In genomic region chr2:152399122-152399542, GRCm38 (mm10) we compare ENCODE assay signal across 8 mouse cellular contexts. TPM values are rescaled to one million over a fixed set of nuclear protein-coding genes. Genes with fewer than 3 reads are reported as not detected.
DNase-seq lines count a peak whose midpoint lies in the region; ATAC-seq and TF ChIP-seq lines count a peak whose summit lies in the region.

No protein-coding gene starts in this region.

- TF ChIP-seq CTCF in cerebellum, adult 2 months (IDR thresholded peaks at IDR 0.05; ENCODE audit: borderline replicate concordance, insufficient read depth, low read depth, low read length), result no peak
- no peak for TF ChIP-seq CTCF in stomach, postnatal 0 days (IDR thresholded peaks at IDR 0.05; ENCODE audit: low read depth)

- no peak for TF ChIP-seq EP300 in stomach, postnatal 0 days (optimal IDR thresholded peaks at IDR 0.05)

- ATAC-seq in limb, embryonic 15.5 days (ENCODE audit: insufficient number of reproducible peaks, low FRiP score, low TSS enrichment, low read depth), result no peak; the same call in 1 of the 2 replicates
- ATAC-seq in stomach, postnatal 0 days (ENCODE audit: low FRiP score, low TSS enrichment), result no peak
- no peak for ATAC-seq in frontal cortex, adult (ENCODE audit: low TSS enrichment)

- TF ChIP-seq POLR2A in cerebellum, adult 2 months (IDR thresholded peaks at IDR 0.05; ENCODE audit: borderline replicate concordance, insufficient read depth, low read length), result no peak

- peak overlapping the region; percentile 92 for H3K4me2 ChIP-seq in limb, embryonic 15.5 days
- H3K4me2 ChIP-seq in stomach, postnatal 0 days (replicated peaks; ENCODE audit: low read depth), result peak overlapping the region; percentile 88

- 0 out of 2 replicates have a peak, but pooled peaks cover 8% of the 10 kb centered on the region for H3K4me1 ChIP-seq in cerebellum, adult 2 months (ENCODE audit: control insufficient read depth, insufficient read depth, low read length)
- H3K4me1 ChIP-seq in limb, embryonic 15.5 days, result peaks cover 34% of the 10 kb centered on the region
- H3K4me1 ChIP-seq in stomach, postnatal 0 days (replicated peaks; ENCODE audit: control insufficient read depth, insufficient read depth), result no peaks in the 10 kb centered on the region

- no peak for DNase-seq in cerebellum, adult 2 months
- no peak for DNase-seq in cerebellum, adult 8-10 months
- peak; percentile 69 for DNase-seq in right cerebral cortex, postnatal 4 days
- no peak for DNase-seq in right cerebral cortex, postnatal 25 days
- no peak for DNase-seq in stomach, postnatal 0 days (ENCODE audit: low spot score)
- no peak for DNase-seq in gastrocnemius, postnatal 4 days (ENCODE audit: low spot score in 2 of 2)

- H3K36me3 ChIP-seq in limb, embryonic 15.5 days, result 0 out of 2 replicates have a peak, but pooled peaks cover 2% of the 10 kb centered on the region
- H3K36me3 ChIP-seq in stomach, postnatal 0 days (ENCODE audit: control insufficient read depth, insufficient read depth, low read length), result no peaks in the 10 kb centered on the region

- WGBS in cerebellum, adult 2 months, result 12% methylated on average over 13 of the region's 13 CpGs
- 0% methylated on average over 13 of the region's 13 CpGs for WGBS in limb, embryonic 15.5 days
- WGBS in stomach, postnatal 0 days, result 2% methylated on average over 13 of the region's 13 CpGs

- H3K9ac ChIP-seq in limb, embryonic 15.5 days, result peak overlapping the region; percentile 44
- peak overlapping the region; percentile 41 for H3K9ac ChIP-seq in stomach, postnatal 0 days (ENCODE audit: low read length)

- H3K9me3 ChIP-seq in limb, embryonic 15.5 days, result no peaks in the 10 kb centered on the region
- no peaks in the 10 kb centered on the region for H3K9me3 ChIP-seq in stomach, postnatal 0 days (ENCODE audit: control insufficient read depth, low read length)

- H3K27ac ChIP-seq in cerebellum, adult 2 months (ENCODE audit: insufficient read depth, low read length), result no peak overlapping the region
- peak overlapping the region; percentile 100 for H3K27ac ChIP-seq in limb, embryonic 15.5 days
- H3K27ac ChIP-seq in stomach, postnatal 0 days (replicated peaks), result peak overlapping the region; percentile 86

- H3K4me3 ChIP-seq in cerebellum, adult 2 months (replicated peaks; ENCODE audit: insufficient read depth, low read depth, low read length), result peak overlapping the region; percentile 67
- H3K4me3 ChIP-seq in limb, embryonic 15.5 days, result peak overlapping the region; percentile 84
- peak overlapping the region; percentile 82 for H3K4me3 ChIP-seq in stomach, postnatal 0 days (ENCODE audit: low read depth, low read length)

- no peaks in the 10 kb centered on the region for H3K27me3 ChIP-seq in cerebellum, adult 2 months (ENCODE audit: control insufficient read depth, insufficient read depth, low read length)
- no peaks in the 10 kb centered on the region for H3K27me3 ChIP-seq in limb, embryonic 15.5 days
- H3K27me3 ChIP-seq in stomach, postnatal 0 days (ENCODE audit: control insufficient read depth, insufficient read depth, low read length), result no peaks in the 10 kb centered on the region

RNA-seq across cellular contexts. Expression of gene Sox12, which starts 1.3 kb away (rescaled TPM):
- polyA plus RNA-seq in cerebellum, adult 2 months (2012; rRNA removed), result 11.1 and 12.1 TPM in 2 replicates
- polyA plus RNA-seq in limb, embryonic 15.5 days (2015; fragmentation: Nextera tagmentation; extraction: Ambion mirVana), result 5.2 and 6.6 TPM in 2 replicates
- 2.7 and 3.0 TPM in 2 replicates for polyA plus RNA-seq in stomach, postnatal 0 days (2015; fragmentation: Nextera tagmentation; extraction: Ambion mirVana)
- total RNA-seq in gastrocnemius, postnatal 4 days (2021), result 10 to 100 TPM; 17.6 TPM

RNA-seq across cellular contexts. Expression of gene Zcchc3, which starts 15.7 kb away (rescaled TPM):
- polyA plus RNA-seq in cerebellum, adult 2 months (2012; rRNA removed), result 10.7 and 11.9 TPM in 2 replicates
- polyA plus RNA-seq in limb, embryonic 15.5 days (2015; fragmentation: Nextera tagmentation; extraction: Ambion mirVana), result 28.5 and 35.0 TPM in 2 replicates
- polyA plus RNA-seq in stomach, postnatal 0 days (2015; fragmentation: Nextera tagmentation; extraction: Ambion mirVana), result 14.8 and 15.6 TPM in 2 replicates
- total RNA-seq in gastrocnemius, postnatal 4 days (2021), result 10 to 100 TPM; 12.3 to 13.6 TPM

RNA-seq across cellular contexts. Expression of gene 6820408C15Rik, which starts 16.3 kb away (rescaled TPM):
- polyA plus RNA-seq in cerebellum, adult 2 months (2012; rRNA removed), result 2.6 and 3.9 TPM in 2 replicates
- polyA plus RNA-seq in limb, embryonic 15.5 days (2015; fragmentation: Nextera tagmentation; extraction: Ambion mirVana), result 0.10 TPM in 1 of 2 replicates, not detected in the other
- 0.38 TPM in 2 replicates for polyA plus RNA-seq in stomach, postnatal 0 days (2015; fragmentation: Nextera tagmentation; extraction: Ambion mirVana)
- total RNA-seq in gastrocnemius, postnatal 4 days (2021), result under 1 TPM; 0.15 to 0.18 TPM

RNA-seq across cellular contexts. Expression of gene Nrsn2, which starts 22.7 kb away (rescaled TPM):
- polyA plus RNA-seq in cerebellum, adult 2 months (2012; rRNA removed), result 124 and 142 TPM in 2 replicates
- polyA plus RNA-seq in limb, embryonic 15.5 days (2015; fragmentation: Nextera tagmentation; extraction: Ambion mirVana), result 1.0 and 1.5 TPM in 2 replicates
- 1.1 and 1.5 TPM in 2 replicates for polyA plus RNA-seq in stomach, postnatal 0 days (2015; fragmentation: Nextera tagmentation; extraction: Ambion mirVana)
- under 1 TPM in 1 of 2 experiments, not detected in 1; 0.23 TPM for total RNA-seq in gastrocnemius, postnatal 4 days (2021)

RNA-seq across cellular contexts. Expression of gene Trib3, which starts 55.3 kb away (rescaled TPM):
- polyA plus RNA-seq in cerebellum, adult 2 months (2012; rRNA removed), result 1.1 TPM in 2 replicates
- 2.9 and 4.5 TPM in 2 replicates for polyA plus RNA-seq in limb, embryonic 15.5 days (2015; fragmentation: Nextera tagmentation; extraction: Ambion mirVana)
- polyA plus RNA-seq in stomach, postnatal 0 days (2015; fragmentation: Nextera tagmentation; extraction: Ambion mirVana), result 2.9 and 3.9 TPM in 2 replicates
- 1 to 10 TPM; 1.4 to 1.7 TPM for total RNA-seq in gastrocnemius, postnatal 4 days (2021)
